Mouse (Mus musculus) MEL (cell line): ENCODE results near the gene Vps52. TPM values are rescaled to one million over a fixed set of nuclear protein-coding genes. Genes with fewer than 3 reads are reported as not detected.
A peak's percentile ranks its signal among the peaks of the same experiment; 100 is the strongest.

Experiments used
- DNase-seq: peaks from one replicate; pipeline ENCODE4 v3.0.0; 2011; ENCODE audit warnings: low read depth, low spot score
- H3K27ac ChIP-seq: 2 replicates; pipeline ENCODE4 v1.5.1; 2012; ENCODE audit warnings: low read depth, mild to moderate bottlenecking, control low read depth, low read length, moderate library complexity; ENCODE audit not compliant: control insufficient read depth
- H3K27me3 ChIP-seq, 2 experiments: fragments of 150-350 bp in 1 of 2; sonication (generic) in 1 of 2; 2 replicates each; pipeline ENCODE4 v1.6.1; 2012; ENCODE audit warnings: low read length in 2 of 2, mild to moderate bottlenecking in 2 of 2, improper control_type of control experiment in 1 of 2, moderate library complexity in 1 of 2; ENCODE audit not compliant: insufficient read depth in 2 of 2, control insufficient read depth in 1 of 2
- H3K36me3 ChIP-seq, 2 experiments: 2 replicates each; pipeline ENCODE4 v1.6.1; 2012 to 2014; ENCODE audit warnings: low read length in 2 of 2, improper control_type of control experiment in 1 of 2, inconsistent platforms in 1 of 2, mild to moderate bottlenecking in 1 of 2; ENCODE audit not compliant: insufficient read depth in 2 of 2, control insufficient read depth in 1 of 2
- H3K4me1 ChIP-seq, 2 experiments: fragments of 150-350 bp in 1 of 2; sonication (generic) in 1 of 2; 2 replicates each; pipeline ENCODE4 v1.6.1; 2012; ENCODE audit warnings: low read length in 2 of 2, improper control_type of control experiment in 1 of 2, mild to moderate bottlenecking in 1 of 2; ENCODE audit not compliant: insufficient read depth in 2 of 2, control insufficient read depth in 1 of 2
- H3K4me3 ChIP-seq, 2 experiments: fragments of 150-350 bp in 1 of 2; sonication (generic) in 1 of 2; 2 replicates each; pipeline ENCODE4 v1.5.1; 2012; ENCODE audit warnings: low read depth in 2 of 2, low read length in 2 of 2, mild to moderate bottlenecking in 2 of 2, moderate library complexity in 2 of 2, control low read depth in 1 of 2, improper control_type of control experiment in 1 of 2; ENCODE audit not compliant: control insufficient read depth in 1 of 2, insufficient read depth in 1 of 2
- H3K79me2 ChIP-seq: 2 replicates; pipeline ENCODE4 v1.6.1; 2012; ENCODE audit warnings: mild to moderate bottlenecking, low read length, moderate library complexity; ENCODE audit not compliant: control insufficient read depth, poor library complexity, insufficient read depth
- H3K9ac ChIP-seq: 2 replicates; pipeline ENCODE4 v1.6.1; 2012; ENCODE audit warnings: low read depth, mild to moderate bottlenecking, control low read depth, low read length, moderate library complexity; ENCODE audit not compliant: control insufficient read depth, poor library complexity, severe bottlenecking
- H3K9me3 ChIP-seq: fragments of 150-350 bp; sonication (generic); replicated peaks from 2 replicates; pipeline ENCODE4 v1.6.1; 2012; ENCODE audit warnings: mild to moderate bottlenecking, low read length, improper control_type of control experiment, moderate library complexity; ENCODE audit not compliant: insufficient read depth
- BHLHE40 ChIP-seq: IDR thresholded peaks from 2 replicates; pipeline ENCODE4 v1.6.1; 2012; ENCODE audit warnings: low read depth, mild to moderate bottlenecking, inconsistent platforms, low read length, improper control_type of control experiment, borderline replicate concordance
- CHD1 ChIP-seq: IDR thresholded peaks from 2 replicates; pipeline ENCODE4 v1.6.1; 2012; ENCODE audit warnings: low read depth, mild to moderate bottlenecking, inconsistent platforms, low read length, improper control_type of control experiment
- CHD2 ChIP-seq: IDR thresholded peaks from 2 replicates; pipeline ENCODE4 v1.6.1; 2011; ENCODE audit warnings: low read length, improper control_type of control experiment
- CTCF ChIP-seq, 3 experiments: IDR thresholded peaks in 2 of 3; conservative IDR thresholded peaks in 1 of 3; 2 replicates each; pipeline ENCODE4 v1.5.1; 2011 to 2012; ENCODE audit warnings: low read length in 3 of 3, low read depth in 2 of 3, mild to moderate bottlenecking in 2 of 3, improper control_type of control experiment in 1 of 3, inconsistent platforms in 1 of 3, mixed read lengths in 1 of 3, moderate library complexity in 1 of 3; ENCODE audit not compliant: control insufficient read depth in 1 of 3, insufficient read depth in 1 of 3, poor library complexity in 1 of 3, severe bottlenecking in 1 of 3
- E2F4 ChIP-seq: IDR thresholded peaks from 2 replicates; pipeline ENCODE4 v1.6.1; 2011; ENCODE audit warnings: low read depth, low read length, improper control_type of control experiment, borderline replicate concordance
- ELF1 ChIP-seq: IDR thresholded peaks from 2 replicates; pipeline ENCODE4 v1.6.1; 2014; ENCODE audit warnings: low read depth, mild to moderate bottlenecking, inconsistent platforms, low read length, improper control_type of control experiment, moderate library complexity
- EP300 ChIP-seq, 2 experiments: IDR thresholded peaks; 2 replicates each; pipeline ENCODE4 v1.6.1; 2011; ENCODE audit warnings: improper control_type of control experiment in 2 of 2, low read length in 2 of 2, low read depth in 1 of 2, mild to moderate bottlenecking in 1 of 2
- ETS1 ChIP-seq: IDR thresholded peaks from 2 replicates; pipeline ENCODE4 v1.6.1; 2012; ENCODE audit warnings: low read depth, mild to moderate bottlenecking, inconsistent platforms, low read length, improper control_type of control experiment, moderate library complexity
- GABPA ChIP-seq: IDR thresholded peaks from 2 replicates; pipeline ENCODE4 v1.6.1; 2012; ENCODE audit warnings: low read depth, mild to moderate bottlenecking, inconsistent platforms, low read length, improper control_type of control experiment, moderate library complexity
- GATA1 ChIP-seq: IDR thresholded peaks from 2 replicates; pipeline ENCODE4 v1.6.1; 2011; ENCODE audit warnings: low read depth, low read length, improper control_type of control experiment
- HCFC1 ChIP-seq: IDR thresholded peaks from 2 replicates; pipeline ENCODE4 v1.6.1; 2012; ENCODE audit warnings: low read depth, mild to moderate bottlenecking, inconsistent platforms, low read length, improper control_type of control experiment, moderate library complexity
- JUND ChIP-seq: IDR thresholded peaks from 2 replicates; pipeline ENCODE4 v1.6.1; 2011; ENCODE audit warnings: low read depth, mild to moderate bottlenecking, improper control_type of control experiment, low read length
- KAT2A ChIP-seq: conservative IDR thresholded peaks from 2 replicates; pipeline ENCODE4 v1.6.1; 2012; ENCODE audit warnings: low read depth, low read length, improper control_type of control experiment, inconsistent platforms
- MAFK ChIP-seq: IDR thresholded peaks from 2 replicates; pipeline ENCODE4 v1.6.1; 2011; ENCODE audit warnings: low read depth, mild to moderate bottlenecking, low read length, improper control_type of control experiment, borderline replicate concordance
- MAZ ChIP-seq: IDR thresholded peaks from 2 replicates; pipeline ENCODE4 v1.6.1; 2012; ENCODE audit warnings: low read depth, mild to moderate bottlenecking, inconsistent platforms, low read length, improper control_type of control experiment
- MEF2A ChIP-seq: IDR thresholded peaks from 2 replicates; pipeline ENCODE4 v1.6.1; 2014; ENCODE audit warnings: low read depth, mild to moderate bottlenecking, inconsistent platforms, low read length, improper control_type of control experiment; ENCODE audit not compliant: poor library complexity, insufficient replicate concordance, severe bottlenecking; ENCODE audit errors: extremely low read depth
- MXI1 ChIP-seq: IDR thresholded peaks from 2 replicates; pipeline ENCODE4 v1.6.1; 2011; ENCODE audit warnings: mild to moderate bottlenecking, low read depth, low read length, improper control_type of control experiment
- NELFE ChIP-seq: IDR thresholded peaks from 2 replicates; pipeline ENCODE4 v1.6.1; 2011; ENCODE audit warnings: low read depth, low read length, improper control_type of control experiment
- NRF1 ChIP-seq: IDR thresholded peaks from 2 replicates; pipeline ENCODE4 v1.6.1; 2014; ENCODE audit warnings: low read depth, mild to moderate bottlenecking, inconsistent platforms, low read length, improper control_type of control experiment, moderate library complexity; ENCODE audit not compliant: poor library complexity, insufficient read depth, severe bottlenecking
- POLR2A ChIP-seq, 2 experiments: IDR thresholded peaks; 2 replicates each; pipeline ENCODE4 v1.6.1; 2011 to 2012; ENCODE audit warnings: low read length in 2 of 2, mild to moderate bottlenecking in 2 of 2, control low read depth in 1 of 2, improper control_type of control experiment in 1 of 2, low read depth in 1 of 2, moderate library complexity in 1 of 2; ENCODE audit not compliant: control insufficient read depth in 1 of 2, insufficient read depth in 1 of 2, poor library complexity in 1 of 2
- POLR2AphosphoS2 ChIP-seq: IDR thresholded peaks from 2 replicates; pipeline ENCODE4 v1.6.1; 2011; ENCODE audit warnings: low read length, improper control_type of control experiment
- POLR2AphosphoS5 ChIP-seq: IDR thresholded peaks from 2 replicates; pipeline ENCODE4 v1.6.1; 2012; ENCODE audit warnings: low read depth, borderline replicate concordance, mild to moderate bottlenecking, inconsistent platforms, low read length, moderate library complexity, mixed read lengths
- RCOR1 ChIP-seq: IDR thresholded peaks from 2 replicates; pipeline ENCODE4 v1.6.1; 2012; ENCODE audit warnings: low read depth, mild to moderate bottlenecking, inconsistent platforms, low read length, improper control_type of control experiment
- SIN3A ChIP-seq: IDR thresholded peaks from 2 replicates; pipeline ENCODE4 v1.6.1; 2012; ENCODE audit warnings: low read length, improper control_type of control experiment, inconsistent platforms
- SMC3 ChIP-seq: IDR thresholded peaks from 2 replicates; pipeline ENCODE4 v1.6.1; 2011; ENCODE audit warnings: low read depth, low read length, improper control_type of control experiment
- TAL1 ChIP-seq: IDR thresholded peaks from 2 replicates; pipeline ENCODE4 v1.6.1; 2012; ENCODE audit warnings: mild to moderate bottlenecking, inconsistent platforms, low read length, moderate library complexity, mixed read lengths
- TBP ChIP-seq: IDR thresholded peaks from 2 replicates; pipeline ENCODE4 v1.8.0; 2011; ENCODE audit warnings: low read depth, low read length, improper control_type of control experiment
- TCF12 ChIP-seq: IDR thresholded peaks from 2 replicates; pipeline ENCODE4 v1.6.1; 2014; ENCODE audit warnings: low read depth, mild to moderate bottlenecking, inconsistent platforms, low read length, improper control_type of control experiment, moderate library complexity
- UBTF ChIP-seq: IDR thresholded peaks from 2 replicates; pipeline ENCODE4 v1.6.1; 2012; ENCODE audit warnings: low read depth, mild to moderate bottlenecking, inconsistent platforms, low read length, improper control_type of control experiment, moderate library complexity, borderline replicate concordance; ENCODE audit not compliant: insufficient read depth
- USF1 ChIP-seq: IDR thresholded peaks from 2 replicates; pipeline ENCODE4 v1.6.1; 2014; ENCODE audit warnings: low read depth, mild to moderate bottlenecking, inconsistent platforms, low read length, improper control_type of control experiment, moderate library complexity
- USF2 ChIP-seq, 2 experiments: IDR thresholded peaks; 2 replicates each; pipeline ENCODE4 v1.6.1; 2011 to 2012; ENCODE audit warnings: improper control_type of control experiment in 2 of 2, low read length in 2 of 2, borderline replicate concordance in 1 of 2, inconsistent platforms in 1 of 2, low read depth in 1 of 2, mild to moderate bottlenecking in 1 of 2; ENCODE audit not compliant: insufficient read depth in 1 of 2
- ZC3H11A ChIP-seq: IDR thresholded peaks from 2 replicates; pipeline ENCODE4 v1.6.1; 2012; ENCODE audit warnings: low read depth, mild to moderate bottlenecking, inconsistent platforms, low read length, improper control_type of control experiment
- ZKSCAN1 ChIP-seq: IDR thresholded peaks from 2 replicates; pipeline ENCODE4 v1.6.1; 2012; ENCODE audit warnings: low read depth, mild to moderate bottlenecking, inconsistent platforms, low read length, improper control_type of control experiment, moderate library complexity
- ZMIZ1 ChIP-seq: IDR thresholded peaks from 2 replicates; pipeline ENCODE4 v1.6.1; 2012; ENCODE audit warnings: low read depth, mild to moderate bottlenecking, inconsistent platforms, low read length, improper control_type of control experiment, moderate library complexity
- ZNF384 ChIP-seq: IDR thresholded peaks from 2 replicates; pipeline ENCODE4 v1.6.1; 2012; ENCODE audit warnings: low read depth, mild to moderate bottlenecking, inconsistent platforms, low read length, improper control_type of control experiment
- polyA plus RNA-seq, 2 experiments: library from polyadenylated mRNA; stranded (reverse) in 1 of 2; unstranded in 1 of 2; fragments of >175 nt in 1 of 2; fragments of >200 nt in 1 of 2; gene quantifications; 2 replicates each; pipeline versions ENCODE4 v1.2.1 to v1.2.4; 2012; ENCODE audit warnings: low replicate concordance in 2 of 2, low read depth in 1 of 2; ENCODE audit not compliant: insufficient read length in 2 of 2, insufficient read depth in 1 of 2, missing spikeins in 1 of 2
- total RNA-seq: library from RNA; depleted of rRNA; stranded (reverse); fragments of 300-350 nt; gene quantifications from 2 replicates; pipeline ENCODE4 v1.2.3, GENCODE M21; 2012; rRNA removed

The Vps52 gene
- total RNA-seq, result 20.6 and 23.6 TPM in 2 replicates
- polyA plus RNA-seq, result 10 to 100 TPM in 1 of 2 experiments, not detected in 1; 40.7 TPM

DNA sequence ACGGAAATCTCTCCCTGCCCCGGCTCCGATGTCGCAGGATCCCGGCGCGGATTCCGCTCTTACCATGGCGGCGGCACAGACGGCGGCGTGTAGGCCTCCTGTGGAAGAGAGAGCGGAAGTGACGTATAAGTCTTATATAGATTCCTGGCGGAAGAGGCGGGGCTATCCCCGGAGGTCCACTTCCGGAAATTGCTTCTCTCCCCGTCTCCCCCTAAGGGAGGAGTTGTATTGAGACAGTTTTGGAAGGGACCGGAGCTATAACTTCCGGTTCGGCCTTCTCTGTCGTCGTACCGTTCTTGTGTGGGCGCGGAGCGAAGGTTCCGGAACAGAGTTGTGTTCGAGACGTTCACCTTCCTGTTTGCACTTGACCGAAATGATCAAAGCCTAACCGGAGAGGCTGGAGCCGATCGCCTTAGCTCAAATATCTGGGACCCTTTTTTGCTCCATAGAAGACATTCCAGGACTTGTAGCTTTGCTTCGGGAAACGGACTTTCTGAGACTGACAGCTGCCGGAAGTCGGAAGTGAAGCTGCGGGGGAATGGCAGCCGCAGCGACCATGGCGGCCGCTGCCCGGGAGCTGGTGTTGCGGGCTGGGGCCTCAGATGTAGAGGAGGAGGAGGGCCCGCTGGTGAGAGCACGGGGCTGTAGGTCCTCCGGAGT is at the start of gene Vps52, which contains the start of gene Rps18:
Vps52 (plus strand) TSS at position 258 of the 660 bp plus-strand sequence.
Rps18 (minus strand) TSS at position 447 of the 660 bp plus-strand sequence.
- H3K27ac ChIP-seq, result peak within 1 kb of the TSS; percentile 88
- H3K4me1 ChIP-seq, result peaks cover 0 to 12% of the 10 kb centered on the region in 2 experiments; a peak in 2 of 4 replicates
- peaks cover 10 to 18% of the 10 kb centered on the region in 2 experiments for H3K36me3 ChIP-seq
- TF ChIP-seq TBP (peak; percentile 98), KAT2A (peak; percentile 83), E2F4 (0 out of 2 replicates have a peak, but pooled peaks have one; percentile 45), JUND (no peak), ETS1 (peak; percentile 68), USF2 (IDR thresholded peaks at IDR 0.05; ENCODE audit: borderline replicate concordance in 1 of 2, insufficient read depth in 1 of 2, low read depth in 1 of 2, low read length in 2 of 2) (no peak), HCFC1 (peak; percentile 98), TAL1 (no peak), POLR2A (IDR thresholded peaks at IDR 0.05; ENCODE audit: control insufficient read depth in 1 of 2, insufficient read depth in 1 of 2, low read depth in 1 of 2, low read length in 2 of 2, poor library complexity in 1 of 2) (peak; percentile 92), USF1 (no peak), MEF2A (no peak), EP300 (IDR thresholded peaks at IDR 0.05; ENCODE audit: low read depth in 1 of 2, low read length in 2 of 2) (no peak), SIN3A (peak; percentile 96), CHD1 (no peak), TCF12 (peak; percentile 82), SMC3 (no peak), MXI1 (peak; percentile 82), ELF1 (peak; percentile 94), BHLHE40 (no peak), ZC3H11A (no peak), POLR2AphosphoS2 (peak; percentile 92), ZNF384 (0 out of 2 replicates have a peak, but pooled peaks have one; percentile 5), UBTF (no peak), POLR2AphosphoS5 (no peak; the same call in 1 of the 2 replicates), NRF1 (0 out of 2 replicates have a peak, but pooled peaks have one; percentile 13), GABPA (no peak), GATA1 (0 out of 2 replicates have a peak, but pooled peaks have one; percentile 22), ZKSCAN1 (no peak), MAFK (no peak), MAZ (peak; percentile 84), CHD2 (no peak), ZMIZ1 (peak; percentile 68; the same call in 1 of the 2 replicates), CTCF (IDR thresholded peaks at IDR 0.05 in 2 of 3, conservative IDR thresholded peaks at IDR 0.05 in 1 of 3; ENCODE audit: control insufficient read depth in 1 of 3, insufficient read depth in 1 of 3, low read depth in 2 of 3, low read length in 3 of 3, poor library complexity in 1 of 3, severe bottlenecking in 1 of 3) (no peak), RCOR1 (no peak; the same call in 1 of the 2 replicates), NELFE (peak; percentile 96)

More for the DNA sequence above, at the start of gene Vps52, which contains the start of gene Rps18:
- peak; percentile 98 for DNase-seq
- peak within 1 kb of the TSS; percentile 82 to 87 for H3K4me3 ChIP-seq
- H3K9me3 ChIP-seq, result no peaks in the 10 kb centered on the region
- H3K9ac ChIP-seq, result peak within 1 kb of the TSS; percentile 99
- no peaks in the 10 kb centered on the region for H3K27me3 ChIP-seq
- peaks cover 40% of the 10 kb centered on the region for H3K79me2 ChIP-seq
